Mouse (Mus musculus) midbrain, embryonic 12.5 days (tissue): ENCODE results near the gene Micu1. TPM values are rescaled to one million over a fixed set of nuclear protein-coding genes. Genes with fewer than 3 reads are reported as not detected.

Source experiments
- ATAC-seq: fragments of 200-750 bp; cut with Nextera tagmentation; 2 replicates; pipeline ENCODE4 v1.8.0; 2017; ENCODE audit warnings: low read depth, moderate TSS enrichment, moderate library complexity; ENCODE audit not compliant: low FRiP score
- H3K27ac ChIP-seq: fragments of 300-500 bp; sonication (generic); replicated peaks from 2 replicates; pipeline ENCODE4 v1.5.1; 2016; ENCODE audit warnings: mild to moderate bottlenecking
- H3K27me3 ChIP-seq: fragments of 300-500 bp; sonication (generic); 2 replicates; pipeline ENCODE4 v1.6.1; 2016; ENCODE audit warnings: mild to moderate bottlenecking
- H3K36me3 ChIP-seq: fragments of 300-500 bp; sonication (generic); 2 replicates; pipeline ENCODE4 v1.6.1; 2016
- H3K4me1 ChIP-seq: fragments of 300-500 bp; sonication (generic); 2 replicates; pipeline ENCODE4 v1.6.1; 2016
- H3K4me2 ChIP-seq: fragments of 300-500 bp; sonication (generic); replicated peaks from 2 replicates; pipeline ENCODE4 v1.6.1; 2016; ENCODE audit warnings: mild to moderate bottlenecking, moderate library complexity
- H3K4me3 ChIP-seq: fragments of 300-500 bp; sonication (generic); 2 replicates; pipeline ENCODE4 v1.5.1; 2016; ENCODE audit warnings: mild to moderate bottlenecking
- H3K9ac ChIP-seq: fragments of 300-500 bp; sonication (generic); replicated peaks from 2 replicates; pipeline ENCODE4 v1.6.1; 2016; ENCODE audit warnings: mild to moderate bottlenecking, moderate library complexity
- H3K9me3 ChIP-seq: fragments of 300-500 bp; sonication (generic); 2 replicates; pipeline ENCODE4 v1.6.1; 2016; ENCODE audit warnings: mild to moderate bottlenecking
- WGBS: fragments of 180-500 bp; shearing (Covaris S2); methylation state at CpG from one replicate; pipeline ENCODE4 v1.1.7; 2016; 5-methylcytosine and 5-hydroxymethylcytosine counted together
- polyA plus RNA-seq: library from polyadenylated mRNA; unstranded; fragments of >200 nt; fragmentation: Nextera tagmentation; extraction: Ambion mirVana; gene quantifications from 2 replicates; pipeline ENCODE4 v1.2.1, GENCODE M21; 2016

The Micu1 gene
- polyA plus RNA-seq, 1 experiment from 2014 or later = 75.3 TPM

DNA sequence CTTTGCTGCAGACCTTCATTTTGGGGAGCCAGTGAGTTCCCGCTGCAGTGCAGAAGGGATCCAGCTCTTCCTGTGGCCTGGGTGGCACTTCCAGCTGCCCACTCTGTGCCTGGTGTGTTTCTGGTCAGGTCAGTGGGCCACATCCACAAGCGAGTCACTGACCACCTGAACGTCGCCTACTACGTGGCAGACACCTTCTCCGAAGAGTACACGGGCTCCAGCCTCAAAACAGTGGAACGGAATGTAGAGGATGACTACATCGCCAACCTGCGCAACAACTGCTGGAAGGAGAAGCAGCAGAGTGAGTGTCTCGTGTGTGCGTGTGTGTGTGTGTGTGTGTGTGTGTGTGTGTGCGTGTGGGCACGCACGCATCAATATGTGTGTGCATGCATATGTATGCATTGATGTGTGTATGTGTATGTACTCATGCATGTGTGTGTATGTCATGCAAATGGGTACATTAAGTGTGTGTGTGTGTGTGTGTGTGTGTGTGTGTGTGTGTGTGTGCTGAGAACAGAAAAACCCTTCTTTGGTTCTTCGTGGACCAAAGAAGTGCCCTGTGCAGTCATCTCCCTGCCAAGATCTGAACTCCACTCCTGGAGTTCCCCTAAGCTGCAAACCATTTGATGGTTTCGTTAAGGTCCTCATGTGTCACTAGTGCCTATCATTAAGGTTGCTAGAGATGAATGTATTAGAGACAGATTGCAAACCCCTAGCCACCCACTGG lies 193.3 kb downstream of the Micu1 start:
- WGBS = 96% methylated on average over 17 of the region's 17 CpGs
- peaks cover 60% of the 10 kb centered on the region for H3K4me1 ChIP-seq
- H3K27me3 ChIP-seq = no peaks in the 10 kb centered on the region
- H3K4me3 ChIP-seq = no peak overlapping the region
- H3K9me3 ChIP-seq = no peaks in the 10 kb centered on the region
- no peak overlapping the region for H3K4me2 ChIP-seq
- H3K27ac ChIP-seq = peak overlapping the region; percentile 99; the same call in 1 of the 2 replicates
- ATAC-seq = no peak
- H3K9ac ChIP-seq = no peak overlapping the region
- peaks cover 50% of the 10 kb centered on the region for H3K36me3 ChIP-seq

DNA sequence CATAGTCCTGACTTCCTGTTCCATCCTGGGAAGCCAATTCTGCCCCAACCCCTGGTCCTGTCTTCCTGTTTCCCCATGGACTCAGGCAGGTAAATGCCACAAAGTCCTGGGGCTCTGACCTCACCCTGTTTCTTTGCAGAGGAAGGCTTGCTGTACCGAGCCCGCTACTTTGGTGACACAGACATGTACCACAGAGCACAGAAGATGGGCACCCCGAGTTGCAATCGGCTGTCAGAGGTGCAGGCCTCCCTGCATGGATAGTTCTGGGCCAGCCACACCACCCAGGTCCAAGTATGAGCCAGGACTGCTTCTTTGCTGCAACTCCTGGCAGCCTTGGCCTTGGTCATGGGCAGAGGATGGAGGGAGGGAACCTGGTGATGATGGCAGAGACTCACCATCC lies 193.9 kb downstream of the Micu1 start:
- Histone ChIP-seq H3K4me3 (no peak overlapping the region), H3K4me1 (peaks cover 65% of the 10 kb centered on the region), H3K9ac (peak overlapping the region; percentile 45), H3K27me3 (no peaks in the 10 kb centered on the region), H3K36me3 (peaks cover 44% of the 10 kb centered on the region), H3K4me2 (no peak overlapping the region), H3K27ac (peak overlapping the region; percentile 99), H3K9me3 (no peaks in the 10 kb centered on the region)
- 87% methylated on average over 4 of the region's 4 CpGs for WGBS
- ATAC-seq = no peak

GRCm38 (mm10) chr10:59896911-59897331 lies 194.6 kb downstream of the Micu1 start:
- H3K4me1 ChIP-seq = peaks cover 66% of the 10 kb centered on the region
- peaks cover 37% of the 10 kb centered on the region for H3K36me3 ChIP-seq
- no peak overlapping the region for H3K4me3 ChIP-seq

GRCm38 (mm10) chr10:59897511-59897910 lies 195.2 kb downstream of the Micu1 start:
- 7% methylated on average over 5 of the region's 5 CpGs for WGBS
- Histone ChIP-seq H3K4me2 (peak overlapping the region; percentile 41), H3K9ac (peak overlapping the region; percentile 37; the same call in 1 of the 2 replicates), H3K36me3 (peaks cover 32% of the 10 kb centered on the region), H3K27me3 (no peaks in the 10 kb centered on the region), H3K27ac (peak overlapping the region; percentile 99), H3K4me3 (no peak overlapping the region), H3K4me1 (peaks cover 72% of the 10 kb centered on the region), H3K9me3 (no peaks in the 10 kb centered on the region)
- peak; percentile 9; the same call in 1 of the 2 replicates for ATAC-seq

More at GRCm38 (mm10) chr10:59896911-59897331, 194.6 kb downstream of the Micu1 start:
- WGBS = 40% methylated on average over 3 of the region's 3 CpGs
- Histone ChIP-seq H3K4me2 (peak overlapping the region; percentile 41), H3K9me3 (no peaks in the 10 kb centered on the region), H3K9ac (peak overlapping the region; percentile 45; the same call in 1 of the 2 replicates), H3K27ac (peak overlapping the region; percentile 99), H3K27me3 (no peaks in the 10 kb centered on the region)
- no peak for ATAC-seq

- Histone ChIP-seq H3K4me3 (no peak overlapping the region), H3K9ac (peak overlapping the region; percentile 28), H3K27ac (peak overlapping the region; percentile 99), H3K27me3 (no peaks in the 10 kb centered on the region), H3K4me2 (no peak overlapping the region; the same call in 1 of the 2 replicates), H3K36me3 (peaks cover 27% of the 10 kb centered on the region), H3K9me3 (no peaks in the 10 kb centered on the region), H3K4me1 (peaks cover 80% of the 10 kb centered on the region)
- ATAC-seq = no peak
- 47% methylated on average over 9 of the region's 9 CpGs for WGBS
Observed at GRCm38 (mm10) chr10:59898180-59898778, 196.0 kb downstream of the Micu1 start.

GRCm38 (mm10) chr10:59898935-59899334 lies 196.7 kb downstream of the Micu1 start:
- 36% methylated on average over 2 of the region's 2 CpGs for WGBS
- Histone ChIP-seq H3K27me3 (no peaks in the 10 kb centered on the region), H3K36me3 (peaks cover 23% of the 10 kb centered on the region), H3K9ac (peak overlapping the region; percentile 57; the same call in 1 of the 2 replicates), H3K9me3 (no peaks in the 10 kb centered on the region), H3K27ac (peak overlapping the region; percentile 99), H3K4me2 (peak overlapping the region; percentile 35), H3K4me3 (no peak overlapping the region), H3K4me1 (peaks cover 79% of the 10 kb centered on the region)
- ATAC-seq = no peak

DNA sequence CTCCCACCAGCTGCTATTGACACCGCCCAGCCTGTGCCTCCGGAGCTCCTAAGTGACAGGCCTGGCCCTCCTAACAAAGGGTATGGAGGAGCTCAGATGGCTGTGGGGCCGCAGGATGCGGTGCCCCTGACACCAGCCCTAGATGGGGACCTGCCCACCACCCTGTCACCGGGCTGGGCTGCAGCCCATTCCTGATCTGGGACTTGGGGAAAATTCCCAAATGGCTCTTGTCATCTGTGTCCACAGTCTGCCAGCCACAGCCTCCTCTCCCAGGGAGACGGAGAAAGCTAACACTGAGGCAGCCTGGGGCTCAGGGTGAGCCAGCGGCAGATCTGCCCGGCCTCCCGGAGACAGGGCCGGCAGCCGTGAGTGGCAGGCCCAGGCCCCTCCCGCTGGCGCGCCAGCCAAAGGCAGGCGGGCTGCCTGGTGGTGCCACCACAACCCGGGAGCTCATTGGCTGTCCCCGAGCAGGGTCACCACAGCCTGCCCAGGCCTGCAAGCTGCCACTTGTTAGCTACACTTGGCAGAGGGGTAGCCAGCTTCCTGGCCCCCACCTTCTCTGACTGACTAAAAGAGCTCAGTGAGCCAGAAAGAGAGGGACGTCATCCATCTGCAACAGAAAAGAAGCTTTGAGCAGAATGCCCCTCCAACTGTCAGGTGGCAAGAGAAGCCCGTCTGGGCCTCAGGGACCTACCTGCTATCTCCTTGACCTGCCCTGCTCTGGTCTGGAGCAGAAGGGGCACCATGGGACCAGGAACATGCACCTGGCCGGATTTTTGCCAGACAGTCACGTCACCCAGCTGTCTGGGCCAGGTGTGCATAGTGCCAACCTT lies 197.3 kb downstream of the Micu1 start:
- Histone ChIP-seq H3K27me3 (no peaks in the 10 kb centered on the region), H3K4me3 (0 out of 2 replicates have a peak overlapping the region, but pooled peaks have one; percentile 4), H3K4me2 (peak overlapping the region; percentile 35), H3K4me1 (peaks cover 77% of the 10 kb centered on the region), H3K36me3 (peaks cover 17% of the 10 kb centered on the region), H3K27ac (peak overlapping the region; percentile 99), H3K9me3 (no peaks in the 10 kb centered on the region), H3K9ac (peak overlapping the region; percentile 57)
- 6% methylated on average over 21 of the region's 21 CpGs for WGBS
- ATAC-seq = peak; percentile 93

DNA sequence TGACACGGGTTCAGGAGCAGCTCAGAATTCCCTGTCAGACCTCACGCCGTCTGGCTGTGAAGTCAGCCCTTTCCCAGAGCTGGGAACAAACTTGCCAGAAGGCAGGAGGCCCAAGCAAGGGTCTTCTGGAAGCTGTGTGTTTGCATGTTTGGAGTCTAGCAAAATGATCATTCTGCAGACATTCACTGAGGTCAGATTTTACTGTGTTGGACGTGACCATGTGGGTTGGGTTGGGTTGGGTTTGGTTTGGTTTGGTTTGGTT lies 197.8 kb downstream of the Micu1 start:
- peak overlapping the region; percentile 99 for H3K27ac ChIP-seq
- H3K4me1 ChIP-seq = peaks cover 72% of the 10 kb centered on the region
- no peak; the same call in 1 of the 2 replicates for ATAC-seq
- H3K4me3 ChIP-seq = no peak overlapping the region
- no peaks in the 10 kb centered on the region for H3K9me3 ChIP-seq
- peak overlapping the region; percentile 35; the same call in 1 of the 2 replicates for H3K4me2 ChIP-seq
- peak overlapping the region; percentile 44; the same call in 1 of the 2 replicates for H3K9ac ChIP-seq
- H3K27me3 ChIP-seq = no peaks in the 10 kb centered on the region
- WGBS = 45% methylated on average over 4 of the region's 4 CpGs
- peaks cover 16% of the 10 kb centered on the region for H3K36me3 ChIP-seq

GRCm38 (mm10) chr10:59900939-59901338 lies 198.7 kb downstream of the Micu1 start:
- ATAC-seq = no peak
- 62% methylated on average over 4 of the region's 4 CpGs for WGBS
- H3K27ac ChIP-seq = peak overlapping the region; percentile 99
- H3K4me2 ChIP-seq = no peak overlapping the region
- no peak overlapping the region for H3K9ac ChIP-seq
- H3K27me3 ChIP-seq = no peaks in the 10 kb centered on the region
- peaks cover 70% of the 10 kb centered on the region for H3K4me1 ChIP-seq
- H3K36me3 ChIP-seq = peaks cover 8% of the 10 kb centered on the region
- H3K4me3 ChIP-seq = no peak overlapping the region
- no peaks in the 10 kb centered on the region for H3K9me3 ChIP-seq

GRCm38 (mm10) chr10:59901463-59901862 lies 199.2 kb downstream of the Micu1 start:
- no peak overlapping the region for H3K4me3 ChIP-seq
- H3K9ac ChIP-seq = no peak overlapping the region; the same call in 1 of the 2 replicates
- ATAC-seq = no peak
- peak overlapping the region; percentile 99; the same call in 1 of the 2 replicates for H3K27ac ChIP-seq
- H3K4me1 ChIP-seq = peaks cover 65% of the 10 kb centered on the region
- no peaks in the 10 kb centered on the region for H3K27me3 ChIP-seq
- H3K9me3 ChIP-seq = no peaks in the 10 kb centered on the region
- peaks cover 3% of the 10 kb centered on the region; the same call in 1 of the 2 replicates for H3K36me3 ChIP-seq
- WGBS = 90% methylated on average over 1 of the region's 1 CpGs
- no peak overlapping the region for H3K4me2 ChIP-seq

GRCm38 (mm10) chr10:59901986-59902605 lies 199.8 kb downstream of the Micu1 start:
- H3K4me2 ChIP-seq = no peak overlapping the region
- H3K27ac ChIP-seq = peak overlapping the region; percentile 4; the same call in 1 of the 2 replicates
- ATAC-seq = no peak
- WGBS = 76% methylated on average over 8 of the region's 8 CpGs
- H3K4me3 ChIP-seq = no peak overlapping the region
- H3K9me3 ChIP-seq = no peaks in the 10 kb centered on the region
- no peaks in the 10 kb centered on the region for H3K27me3 ChIP-seq
- H3K36me3 ChIP-seq = no peaks in the 10 kb centered on the region
- H3K4me1 ChIP-seq = peaks cover 61% of the 10 kb centered on the region
- H3K9ac ChIP-seq = no peak overlapping the region
